Mouse (Mus musculus) cerebellum, postnatal 36 days (tissue): ENCODE data around the gene Gm26741.
"Not testable (repeated sequence)": the region's sequence is repeated elsewhere in the genome, so short reads cannot be mapped to it uniquely, and the experiment has no call there.

Experiments used
- DNase-seq, 2 experiments: peaks; one replicate each; pipeline ENCODE4 v3.0.0; 2021 to 2022; ENCODE audit warnings: mixed read lengths in 2 of 2

Gm26741 gene

DNA sequence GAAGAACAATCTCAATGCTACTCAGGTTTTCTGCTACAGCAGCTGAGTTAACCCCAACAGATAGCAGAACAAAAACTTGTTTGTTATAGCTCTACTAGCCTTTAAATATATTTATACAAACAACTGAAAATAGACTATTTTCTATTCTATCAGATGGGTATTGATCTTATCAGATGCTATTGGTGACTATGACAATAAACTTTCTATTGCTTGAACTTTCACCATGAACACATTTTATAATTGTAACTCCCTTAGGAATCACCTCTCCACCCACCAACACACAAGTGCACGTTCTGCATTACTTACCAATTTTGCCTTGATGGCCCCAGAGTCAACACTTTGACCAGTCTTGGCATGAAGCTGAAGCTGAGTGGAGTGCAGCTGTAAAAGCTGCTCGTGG lies at the start of gene Gm26741:
TSS of gene Gm26741 (plus strand) at position 301 of the 400 bp plus-strand sequence.
- DNase-seq, result no peak

DNA sequence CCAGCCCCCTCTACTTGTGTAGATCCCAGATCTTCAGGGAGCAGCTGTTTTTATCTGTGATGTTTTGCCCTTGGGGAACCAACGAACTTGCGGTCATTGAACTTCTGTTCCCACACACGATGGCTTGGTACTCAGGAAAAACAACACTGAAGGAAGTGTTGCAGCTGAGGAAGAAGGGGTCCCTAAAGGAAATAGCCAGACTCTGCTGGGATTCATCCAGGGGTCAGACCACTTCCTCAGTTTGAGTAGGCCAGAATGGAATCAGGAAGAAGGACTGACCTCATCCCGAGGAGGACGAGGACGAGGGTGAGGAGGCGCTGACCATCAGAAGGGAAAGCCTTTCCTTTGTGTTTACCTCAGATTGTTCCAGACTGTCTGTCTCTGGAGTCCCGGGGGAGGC lies 49.4 kb upstream of the Gm26741 start:
- DNase-seq, result no peak

DNA sequence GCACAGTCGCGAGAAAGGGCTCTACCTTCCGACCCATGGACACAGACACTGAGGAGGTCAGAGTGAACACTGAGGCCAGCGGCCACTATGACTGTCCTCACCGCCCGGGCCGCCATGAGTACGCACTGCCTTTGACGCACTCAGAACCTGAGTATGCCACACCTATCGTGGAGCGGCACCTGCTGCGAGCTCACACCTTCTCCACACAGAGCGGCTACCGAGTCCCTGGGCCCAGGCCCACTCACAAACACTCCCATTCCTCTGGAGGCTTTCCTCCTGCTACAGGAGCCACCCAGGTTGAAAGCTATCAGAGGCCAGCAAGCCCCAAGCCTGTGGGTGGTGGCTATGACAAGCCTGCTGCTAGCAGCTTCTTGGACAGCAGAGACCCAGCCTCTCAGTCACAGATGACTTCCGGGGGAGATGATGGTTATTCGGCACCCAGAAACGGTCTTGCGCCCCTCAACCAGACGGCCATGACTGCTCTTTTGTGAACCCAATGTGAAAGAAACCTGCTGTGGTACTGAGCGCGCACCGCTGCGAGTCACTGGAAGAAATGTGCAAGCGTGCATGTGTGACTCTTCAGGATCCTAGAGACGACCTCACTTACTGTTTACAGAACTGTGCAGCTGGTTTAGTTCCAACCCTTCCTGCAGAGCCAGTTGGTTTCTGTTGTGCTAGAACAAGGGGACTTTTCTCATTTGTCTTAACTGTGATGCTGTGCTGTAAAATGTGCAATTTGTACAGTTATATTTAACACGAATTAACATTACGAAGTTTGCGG lies 38.9 kb upstream of the Gm26741 start:
- DNase-seq, result no peak

- no peak for DNase-seq
Observed at GRCm38 (mm10) chr10:52321918-52322317, 36.6 kb upstream of the Gm26741 start.

GRCm38 (mm10) chr10:52331007-52331406 lies 27.6 kb upstream of the Gm26741 start:
- DNase-seq, result peak in 1 of 2 experiments; percentile 36

GRCm38 (mm10) chr10:52343324-52343723 lies 15.2 kb upstream of the Gm26741 start:
- not testable (repeated sequence) for DNase-seq

GRCm38 (mm10) chr10:52353184-52353583 lies 5.4 kb upstream of the Gm26741 start:
- DNase-seq, result no peak

DNA sequence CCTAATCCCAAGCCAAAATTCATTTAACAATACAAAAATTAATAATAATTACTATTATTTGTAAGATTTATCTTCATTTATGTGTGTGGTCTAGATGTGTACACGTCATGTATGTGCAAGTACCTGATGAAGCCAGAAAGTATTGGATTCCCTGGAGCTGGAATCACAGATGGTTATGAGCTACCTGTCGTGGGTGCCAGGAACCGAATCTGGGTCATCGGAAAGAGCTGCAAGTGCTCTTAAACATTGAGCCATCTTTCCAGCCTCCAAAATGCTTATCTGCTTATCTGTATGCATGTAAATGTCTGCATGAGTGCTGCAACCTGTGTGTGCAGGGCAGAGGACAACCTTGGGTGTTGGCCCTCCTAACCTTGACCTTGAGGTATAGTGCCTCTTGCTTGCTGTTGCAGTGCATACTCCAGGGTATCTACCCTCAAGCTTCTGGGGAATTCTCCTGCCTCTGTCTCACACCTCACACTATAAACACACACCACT lies 1.7 kb downstream of the Gm26741 start:
- DNase-seq, result peak; percentile 52 to 58

- no peak for DNase-seq
Observed at GRCm38 (mm10) chr10:52360862-52361609, 2.5 kb downstream of the Gm26741 start.

GRCm38 (mm10) chr10:52368376-52368775 lies 9.8 kb downstream of the Gm26741 start:
- peak in 1 of 2 experiments; percentile 29 for DNase-seq

GRCm38 (mm10) chr10:52373834-52374233 lies 15.3 kb downstream of the Gm26741 start:
- DNase-seq, result no peak

DNA sequence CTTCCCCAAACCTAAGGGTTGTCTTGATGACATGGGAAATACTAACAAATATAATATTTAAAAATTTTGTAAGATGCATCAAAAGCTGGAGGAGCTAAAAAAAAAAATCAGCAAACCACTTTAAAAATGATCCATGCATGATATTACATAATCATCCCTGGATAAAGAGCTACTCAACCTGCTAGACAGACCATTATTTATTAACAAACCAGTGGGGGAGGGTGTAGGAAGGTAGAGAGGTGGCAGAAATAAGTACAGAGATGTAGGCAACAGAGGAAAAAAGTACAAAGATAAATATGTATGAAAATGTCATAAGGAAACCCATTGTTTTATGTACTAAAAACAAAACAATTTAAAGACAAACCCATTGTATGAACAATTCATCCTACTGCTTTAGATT lies 16.1 kb downstream of the Gm26741 start:
- no peak for DNase-seq

DNA sequence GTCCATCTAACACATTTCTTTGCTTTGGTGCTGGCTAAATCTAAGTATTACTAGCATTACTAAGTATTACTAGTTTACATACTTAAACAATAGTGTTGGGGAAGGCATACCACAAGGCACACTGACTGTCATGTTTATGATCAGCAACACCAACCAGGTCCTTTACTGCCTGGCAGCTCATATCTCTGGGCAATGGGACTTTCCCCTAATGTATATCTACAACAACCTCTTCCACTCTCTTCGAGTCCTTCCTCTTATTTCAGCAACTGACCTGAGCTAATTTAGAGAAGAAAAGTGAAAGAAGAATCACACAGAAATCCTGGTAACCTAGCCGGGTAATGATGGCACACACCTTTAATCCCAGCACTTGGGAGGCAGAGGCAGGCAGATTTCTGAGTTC lies 17.9 kb downstream of the Gm26741 start:
- DNase-seq, result no peak

DNA sequence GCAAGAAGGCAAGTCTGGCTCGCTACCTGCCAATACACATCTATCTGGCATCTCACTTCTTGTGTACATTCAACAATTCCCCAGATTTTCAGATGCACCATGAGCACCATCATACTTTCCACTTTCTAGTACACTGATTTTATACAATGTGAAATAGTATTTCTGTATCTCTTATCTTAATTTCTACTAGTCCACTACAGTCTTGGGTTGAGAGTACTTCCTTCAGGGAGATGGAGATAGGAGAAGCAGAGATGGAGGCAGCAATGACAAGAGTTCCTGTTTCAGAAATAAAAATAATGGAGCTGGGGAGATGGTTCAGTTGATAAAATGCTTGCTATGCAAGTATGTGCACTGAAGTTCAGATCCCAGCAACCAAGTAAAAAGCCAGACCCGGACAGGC lies 19.2 kb downstream of the Gm26741 start:
- no peak for DNase-seq

DNA sequence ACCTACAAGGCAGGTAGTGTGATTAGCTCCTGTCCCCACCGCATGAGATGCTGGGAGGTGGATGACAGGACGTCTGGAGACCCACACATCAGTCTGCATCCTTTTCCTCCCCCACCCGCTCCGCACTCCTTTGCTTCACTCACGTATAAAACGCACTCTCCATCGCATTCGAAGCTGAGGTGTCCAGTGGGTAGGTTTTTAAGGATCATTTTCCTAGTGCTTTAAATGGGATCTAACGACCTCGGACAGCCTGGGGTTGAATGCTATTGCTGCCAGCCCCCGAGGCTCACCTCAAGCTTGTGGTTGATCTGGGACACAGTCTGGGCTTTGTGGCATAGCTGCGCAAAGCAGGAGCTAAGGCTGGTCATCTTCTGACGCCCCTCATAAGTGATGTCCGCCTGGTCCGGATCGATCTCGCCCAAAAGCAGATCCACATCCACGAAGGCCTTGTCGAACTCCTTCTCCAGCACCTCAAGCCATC lies 22.8 kb downstream of the Gm26741 start:
- DNase-seq, result peak in 1 of 2 experiments; percentile 29

GRCm38 (mm10) chr10:52381845-52382591 lies 23.5 kb downstream of the Gm26741 start, which contains the start of gene Gopc:
TSS of gene Gopc (minus strand) at chr10:52382124.
- DNase-seq, result peak; percentile 97 to 98

- DNase-seq, result no peak
Observed at GRCm38 (mm10) chr10:52383022-52383421, 24.5 kb downstream of the Gm26741 start.

DNA sequence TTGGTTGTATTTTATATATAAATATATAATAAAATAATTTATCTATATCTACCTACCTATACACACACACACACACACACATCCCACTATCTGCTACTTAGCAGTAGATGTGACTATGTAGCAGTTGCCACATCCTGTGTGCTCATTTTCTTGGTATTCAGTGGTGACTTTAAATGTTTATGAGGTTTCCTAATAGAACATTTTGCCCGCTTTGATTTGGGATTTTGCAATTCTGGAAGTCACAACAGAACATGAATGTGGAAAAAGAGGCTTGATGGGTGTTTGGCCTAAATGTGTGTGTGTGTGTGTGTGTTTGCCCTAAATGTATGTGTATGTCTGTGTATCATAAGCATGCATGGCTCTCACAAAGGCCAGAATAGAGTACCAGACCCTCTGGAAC lies 25.0 kb downstream of the Gm26741 start:
- DNase-seq, result no peak

GRCm38 (mm10) chr10:52384823-52385610 lies 26.4 kb downstream of the Gm26741 start:
- DNase-seq, result peak; percentile 58 to 70

DNA sequence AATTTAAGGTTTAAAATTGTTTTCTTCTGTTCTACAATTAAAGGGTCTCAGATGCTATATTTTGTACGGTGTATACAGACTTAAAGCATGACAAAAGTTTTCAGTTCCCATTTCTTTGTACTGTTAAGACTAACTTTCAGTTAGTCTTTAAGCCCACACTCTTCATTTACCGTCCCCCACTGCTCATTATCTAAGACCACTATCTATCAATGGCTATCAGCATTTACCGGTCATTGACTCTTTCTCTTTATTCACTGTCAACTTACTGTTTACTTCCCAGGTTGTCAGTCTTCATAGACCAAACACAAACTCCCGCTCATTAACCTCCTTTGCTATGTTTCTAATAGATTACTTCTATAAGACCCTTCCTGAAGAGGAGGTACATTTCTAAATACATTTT lies 28.6 kb downstream of the Gm26741 start:
- no peak for DNase-seq

- DNase-seq, result no peak
Observed at GRCm38 (mm10) chr10:52388922-52389430, 30.4 kb downstream of the Gm26741 start, which contains the start of gene Nepn. TSS of gene Nepn (plus strand) at chr10:52388972.

DNA sequence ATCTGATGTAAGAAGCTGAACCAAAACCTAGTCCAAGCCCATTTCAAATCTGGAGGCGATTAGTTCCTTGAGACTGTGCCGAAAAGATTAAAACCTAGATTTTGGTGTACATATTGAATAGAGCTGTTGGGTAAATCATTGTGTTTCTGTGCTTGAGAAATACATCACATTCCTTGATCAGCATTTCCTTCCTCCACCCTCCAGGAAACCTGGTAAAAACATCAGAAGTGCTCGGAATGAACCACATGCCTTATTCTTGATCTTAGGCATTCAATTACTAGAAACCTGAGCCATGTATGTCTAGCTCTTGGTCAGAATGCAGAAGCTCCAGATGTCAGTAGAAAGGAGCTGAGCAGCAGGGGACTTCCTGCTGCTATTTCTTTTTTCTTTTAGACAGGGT lies 30.9 kb downstream of the Gm26741 start:
- no peak for DNase-seq
